Mouse (Mus musculus) testis, adult 2 months (tissue): ENCODE data around the gene Efnb2. TPM values are rescaled to one million over a fixed set of nuclear protein-coding genes. Genes with fewer than 3 reads are reported as not detected.

Experiments
- H3K27ac ChIP-seq: fragments of 200-500 bp; 2 replicates; pipeline ENCODE4 v1.5.1; 2012; ENCODE audit warnings: low read depth, low read length; ENCODE audit not compliant: control insufficient read depth, insufficient read depth
- H3K27me3 ChIP-seq: fragments of 200-500 bp; 2 replicates; pipeline ENCODE4 v1.6.1; 2012; ENCODE audit warnings: mild to moderate bottlenecking, low read length, moderate library complexity; ENCODE audit not compliant: control insufficient read depth, insufficient read depth
- H3K36me3 ChIP-seq: fragments of 200-500 bp; 2 replicates; pipeline ENCODE4 v1.6.1; 2012; ENCODE audit warnings: mild to moderate bottlenecking, low read length; ENCODE audit not compliant: control insufficient read depth, insufficient read depth
- H3K4me1 ChIP-seq: fragments of 200-500 bp; 2 replicates; pipeline ENCODE4 v1.6.1; 2012; ENCODE audit warnings: low read length; ENCODE audit not compliant: control insufficient read depth, insufficient read depth
- H3K4me3 ChIP-seq: fragments of 200-500 bp; 2 replicates; pipeline ENCODE4 v1.5.1; 2012; ENCODE audit warnings: low read depth, mild to moderate bottlenecking, low read length, moderate library complexity, mixed read lengths; ENCODE audit not compliant: control insufficient read depth
- CTCF ChIP-seq: fragments of 200-500 bp; IDR thresholded peaks from 2 replicates; pipeline ENCODE4 v1.5.1; 2012; ENCODE audit warnings: low read depth, mild to moderate bottlenecking, inconsistent platforms, low read length, moderate library complexity; ENCODE audit not compliant: control insufficient read depth, insufficient read depth, insufficient replicate concordance
- POLR2A ChIP-seq: fragments of 200-500 bp; IDR thresholded peaks from 2 replicates; pipeline ENCODE4 v1.6.1; 2012; ENCODE audit warnings: low read depth, mild to moderate bottlenecking, inconsistent platforms, low read length, moderate library complexity; ENCODE audit not compliant: control insufficient read depth
- polyA plus RNA-seq: library from polyadenylated mRNA; depleted of rRNA; stranded (reverse); fragments of >200 nt; gene quantifications from 2 replicates; pipeline ENCODE4 v1.2.3, GENCODE M21; 2012

The Efnb2 gene
- polyA plus RNA-seq, 1 experiment, result 3.4 TPM

DNA sequence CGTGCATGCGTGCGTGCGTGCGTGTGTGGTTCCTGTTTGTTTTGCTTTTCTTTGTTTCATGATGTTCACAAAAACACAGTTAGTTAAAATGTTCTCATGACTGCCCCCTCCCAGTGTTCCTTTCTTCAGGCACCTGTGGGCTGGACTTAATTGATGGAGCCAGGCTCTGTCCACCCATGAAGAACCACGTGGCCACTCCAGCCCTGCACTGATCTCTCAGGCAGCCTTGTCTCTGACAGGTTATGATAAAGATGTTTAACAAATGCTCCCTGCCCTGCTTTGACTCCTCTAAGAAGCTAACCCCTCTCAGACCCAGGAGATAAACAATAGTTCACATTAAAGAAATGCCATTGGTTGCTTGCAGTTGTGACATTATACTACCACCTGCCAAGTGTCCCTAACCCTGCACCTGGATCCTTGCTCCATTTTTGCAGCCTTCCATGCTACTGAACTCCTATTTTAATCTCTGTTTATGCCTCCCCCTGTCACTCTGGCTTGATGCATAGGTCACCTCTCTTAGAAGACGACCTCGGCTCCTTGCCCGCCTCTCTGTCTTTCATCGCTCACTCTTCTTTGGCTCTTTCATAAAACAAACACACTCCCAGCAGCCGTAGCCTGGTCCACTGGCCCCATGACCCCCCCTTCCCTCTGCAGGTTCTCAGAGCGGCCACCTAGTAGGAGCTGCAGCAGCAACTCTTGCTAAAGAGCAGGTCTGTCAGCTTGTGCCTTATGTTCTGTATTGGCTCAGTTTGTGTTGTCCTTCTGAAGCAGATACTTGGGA, 65.0 kb downstream of the Efnb2 start:
- H3K4me1 ChIP-seq, result no peaks in the 10 kb centered on the region
- H3K4me3 ChIP-seq, result no peak overlapping the region
- H3K36me3 ChIP-seq, result no peaks in the 10 kb centered on the region
- TF ChIP-seq CTCF (no peak), POLR2A (no peak)
- H3K27ac ChIP-seq, result no peak overlapping the region
- H3K27me3 ChIP-seq, result no peaks in the 10 kb centered on the region

DNA sequence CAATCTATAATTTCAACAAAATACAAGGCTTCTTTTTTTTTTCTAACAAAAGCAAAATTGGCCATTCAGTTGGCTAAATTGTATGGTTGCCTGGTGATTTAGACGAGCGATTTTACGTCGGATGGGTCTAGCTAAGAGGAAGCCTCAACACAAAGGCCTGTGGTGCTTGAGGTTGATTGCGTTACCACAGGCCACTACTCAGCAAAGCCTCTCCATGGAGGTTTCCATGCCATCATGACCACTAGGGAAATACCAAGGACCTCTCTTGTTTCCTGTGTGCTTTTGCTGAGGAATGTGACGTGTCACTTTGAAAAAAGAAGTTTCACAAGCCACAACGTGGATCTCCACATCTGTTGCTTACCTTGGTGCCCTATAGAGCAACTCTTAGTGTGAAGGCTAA, 67.2 kb downstream of the Efnb2 start:
- H3K4me3 ChIP-seq, result no peak overlapping the region
- H3K36me3 ChIP-seq, result no peaks in the 10 kb centered on the region
- H3K4me1 ChIP-seq, result peaks cover 2% of the 10 kb centered on the region; the same call in 1 of the 2 replicates
- H3K27me3 ChIP-seq, result no peaks in the 10 kb centered on the region
- TF ChIP-seq POLR2A, result no peak
- no peak for TF ChIP-seq CTCF
- no peak overlapping the region for H3K27ac ChIP-seq

DNA sequence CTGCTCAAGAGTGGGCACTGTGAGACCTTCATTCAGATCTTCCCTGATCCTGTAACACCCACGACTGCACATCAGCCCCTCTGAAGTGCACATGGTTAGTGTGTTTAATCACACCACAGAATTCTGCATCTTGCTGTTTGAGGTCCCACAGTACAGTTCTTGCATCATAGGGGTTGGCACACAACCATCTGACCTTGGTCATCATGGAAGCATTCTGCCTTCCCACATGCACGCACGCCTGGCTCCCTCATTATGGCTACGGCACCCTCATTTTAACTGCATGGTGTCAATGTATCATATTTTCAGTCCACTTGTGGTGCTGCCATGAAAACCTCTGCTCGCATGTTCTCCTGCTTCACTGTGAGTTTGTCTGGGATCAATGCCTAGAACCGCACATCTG, 67.7 kb downstream of the Efnb2 start:
- H3K27me3 ChIP-seq, result no peaks in the 10 kb centered on the region
- no peaks in the 10 kb centered on the region for H3K36me3 ChIP-seq
- no peak overlapping the region for H3K4me3 ChIP-seq
- H3K4me1 ChIP-seq, result peaks cover 2% of the 10 kb centered on the region; the same call in 1 of the 2 replicates
- no peak overlapping the region for H3K27ac ChIP-seq
- TF ChIP-seq POLR2A (no peak), CTCF (no peak)

DNA sequence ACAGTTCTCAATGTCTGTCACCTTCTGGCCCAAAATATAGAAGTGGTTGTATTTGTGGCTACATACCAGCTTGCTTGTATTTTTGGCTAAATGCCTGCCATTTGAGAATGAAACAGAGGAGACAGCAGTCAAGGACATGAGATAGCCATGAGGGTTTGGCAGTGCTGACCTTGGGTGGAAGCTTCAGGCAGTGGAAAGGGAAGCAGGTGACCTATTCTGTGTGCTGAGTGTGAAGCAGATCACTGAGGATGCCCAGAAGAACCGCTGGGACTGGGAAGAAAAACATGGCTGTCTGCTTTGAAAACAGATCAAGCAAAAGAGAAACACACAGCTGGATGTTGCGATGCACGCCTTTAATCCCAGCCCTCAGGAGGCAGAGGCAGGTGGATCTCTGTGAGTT, 68.7 kb downstream of the Efnb2 start:
- TF ChIP-seq CTCF (no peak), POLR2A (no peak)
- Histone ChIP-seq H3K27me3 (no peaks in the 10 kb centered on the region), H3K36me3 (no peaks in the 10 kb centered on the region), H3K27ac (no peak overlapping the region), H3K4me1 (peaks cover 2% of the 10 kb centered on the region; the same call in 1 of the 2 replicates), H3K4me3 (no peak overlapping the region)

DNA sequence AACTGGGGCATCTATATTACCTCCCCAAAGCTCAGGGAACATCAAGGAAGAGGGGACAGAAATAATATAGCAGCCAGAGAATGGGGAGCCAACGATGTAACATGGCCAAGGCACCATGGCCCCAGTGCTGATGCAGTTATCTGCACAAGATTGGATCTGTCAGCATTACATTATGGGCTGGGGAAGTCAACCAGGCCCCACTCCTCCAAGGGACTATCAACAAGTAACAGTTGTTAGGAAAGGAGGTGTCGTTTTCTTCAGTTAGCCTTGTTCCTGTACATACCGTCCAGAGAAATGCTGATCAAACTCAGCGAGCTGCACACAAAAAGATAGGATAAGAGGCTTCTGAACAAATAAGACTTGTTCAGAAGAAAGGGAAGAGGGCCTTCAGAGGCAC, 77.1 kb downstream of the Efnb2 start:
- Histone ChIP-seq H3K27me3 (no peaks in the 10 kb centered on the region), H3K4me3 (no peak overlapping the region), H3K36me3 (no peaks in the 10 kb centered on the region), H3K27ac (no peak overlapping the region), H3K4me1 (no peaks in the 10 kb centered on the region)
- TF ChIP-seq POLR2A (no peak), CTCF (no peak)

DNA sequence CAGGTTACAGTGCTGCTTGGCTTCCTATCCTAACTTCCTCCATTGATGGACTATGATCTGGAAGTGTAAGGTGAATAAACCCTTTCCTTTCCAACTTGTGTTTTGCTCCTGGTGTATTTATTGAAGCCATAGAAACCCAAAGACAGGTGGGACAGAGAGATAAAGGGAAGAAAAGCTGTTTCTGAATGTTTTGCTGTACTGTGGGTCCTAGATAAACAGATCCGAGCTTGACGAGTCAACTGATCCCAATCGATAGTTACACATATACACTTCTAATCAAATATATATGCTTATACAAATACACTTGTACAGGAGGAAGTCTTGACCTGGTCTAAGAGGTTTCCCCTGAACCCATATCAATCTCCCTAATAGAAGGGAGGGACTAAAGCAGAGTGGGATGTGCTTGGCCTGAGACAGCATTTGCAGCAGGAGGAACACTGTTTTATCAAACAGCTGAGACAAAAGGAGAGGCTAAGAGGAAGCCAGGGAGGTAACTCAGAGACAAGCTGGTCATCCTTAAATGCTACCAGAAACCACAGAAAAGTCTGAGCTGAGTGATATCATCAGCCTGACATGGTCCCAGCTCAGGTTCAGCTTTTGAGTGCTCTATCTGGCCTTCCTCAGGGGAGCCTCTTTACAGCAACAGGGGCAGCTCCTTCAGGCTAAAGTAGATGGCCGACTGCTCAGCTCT, 77.6 kb downstream of the Efnb2 start:
- H3K27ac ChIP-seq, result no peak overlapping the region
- TF ChIP-seq CTCF (no peak), POLR2A (no peak)
- H3K27me3 ChIP-seq, result no peaks in the 10 kb centered on the region
- H3K36me3 ChIP-seq, result no peaks in the 10 kb centered on the region
- no peak overlapping the region for H3K4me3 ChIP-seq
- no peaks in the 10 kb centered on the region for H3K4me1 ChIP-seq

DNA sequence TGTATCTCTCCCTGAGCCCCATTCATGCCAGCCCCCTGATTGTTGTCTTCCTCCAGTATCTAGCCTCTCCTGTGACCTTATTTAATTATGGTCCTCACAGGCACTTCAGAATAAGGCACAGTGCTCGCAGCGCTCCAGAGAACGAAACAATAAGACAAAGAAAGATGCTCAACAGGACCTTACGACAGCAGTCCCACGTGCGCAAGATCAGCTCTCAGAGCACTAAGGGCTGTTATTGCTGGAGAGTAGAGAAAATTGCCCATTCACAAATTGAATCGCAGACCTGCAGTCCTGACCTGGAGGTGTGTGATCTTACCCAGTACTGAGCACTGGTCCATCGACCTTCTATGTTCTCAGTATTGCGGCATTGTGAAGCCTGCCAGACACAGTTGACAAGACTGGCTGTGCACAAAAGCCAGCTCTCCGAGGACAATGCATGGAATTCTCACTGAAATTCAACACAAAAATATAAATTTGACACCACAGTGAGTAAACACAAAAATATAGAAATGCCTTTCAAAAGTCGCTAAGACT, 83.2 kb downstream of the Efnb2 start:
- Histone ChIP-seq H3K4me3 (no peak overlapping the region), H3K27me3 (no peaks in the 10 kb centered on the region), H3K27ac (no peak overlapping the region), H3K4me1 (no peaks in the 10 kb centered on the region), H3K36me3 (no peaks in the 10 kb centered on the region)
- TF ChIP-seq POLR2A (no peak), CTCF (no peak)
